Mouse (Mus musculus): ENCODE measurements around the gene Wdr78. TPM values are rescaled to one million over a fixed set of nuclear protein-coding genes. Genes with fewer than 3 reads are reported as not detected.

Wdr78 gene
- polyA plus RNA-seq, 1 experiment, result 0.09 TPM

DNA sequence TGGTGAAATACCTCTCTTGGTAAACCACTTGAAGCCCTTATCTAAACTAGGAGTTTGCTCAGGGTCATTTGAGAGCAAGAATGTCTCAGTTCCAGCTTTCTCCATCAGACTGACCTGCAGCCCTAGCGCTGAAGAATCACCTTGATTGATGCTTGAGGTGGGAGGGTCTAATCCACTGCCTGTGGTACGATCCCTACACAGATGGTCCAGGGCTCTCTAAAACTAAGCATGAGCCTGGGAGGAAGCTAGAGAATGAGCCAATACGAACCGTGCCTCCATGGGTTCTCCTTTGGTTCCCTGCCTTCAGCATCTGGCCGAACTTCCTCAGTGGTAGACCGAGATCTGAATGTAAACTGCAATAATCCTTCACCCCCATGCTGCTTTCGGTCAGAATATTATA, 86.6 kb downstream of the Wdr78 start:
- Histone ChIP-seq H3K4me1 (ENCODE audit: control insufficient read depth) (no peaks in the 10 kb centered on the region), H3K36me3 (ENCODE audit: control insufficient read depth) (no peaks in the 10 kb centered on the region), H3K27me3 (ENCODE audit: control insufficient read depth) (no peaks in the 10 kb centered on the region), H3K9me3 (ENCODE audit: control insufficient read depth, low read length) (no peaks in the 10 kb centered on the region), H3K4me3 (replicated peaks) (no peak overlapping the region)
- TF ChIP-seq GATA1 (IDR thresholded peaks at IDR 0.05; ENCODE audit: low read length) (no peak), TAL1 (IDR thresholded peaks at IDR 0.05; ENCODE audit: low read length) (no peak)

- Histone ChIP-seq H3K4me1 (ENCODE audit: control insufficient read depth) (no peaks in the 10 kb centered on the region), H3K27me3 (ENCODE audit: control insufficient read depth) (no peaks in the 10 kb centered on the region), H3K4me3 (replicated peaks) (no peak within 1 kb of the TSS), H3K36me3 (ENCODE audit: control insufficient read depth) (no peaks in the 10 kb centered on the region), H3K9me3 (ENCODE audit: control insufficient read depth, low read length) (no peaks in the 10 kb centered on the region)
- TF ChIP-seq GATA1 (IDR thresholded peaks at IDR 0.05; ENCODE audit: low read length) (no peak), TAL1 (IDR thresholded peaks at IDR 0.05; ENCODE audit: low read length) (no peak)
These were observed 87.7 kb downstream of the Wdr78 start, which contains the start of gene Insl5 for GRCm38 (mm10) chr4:103026621-103027020. TSS of gene Insl5 (minus strand) at chr4:103026842.

GRCm38 (mm10) chr4:103013490-103013889, 100.9 kb downstream of the Wdr78 start:
- no peaks in the 10 kb centered on the region for H3K4me1 ChIP-seq (ENCODE audit: control insufficient read depth)
- H3K27me3 ChIP-seq (ENCODE audit: control insufficient read depth), result no peaks in the 10 kb centered on the region
- no peaks in the 10 kb centered on the region for H3K9me3 ChIP-seq (ENCODE audit: control insufficient read depth, low read length)
- TF ChIP-seq GATA1 (IDR thresholded peaks at IDR 0.05; ENCODE audit: low read length) (no peak), TAL1 (IDR thresholded peaks at IDR 0.05; ENCODE audit: low read length) (no peak)
- no peaks in the 10 kb centered on the region for H3K36me3 ChIP-seq (ENCODE audit: control insufficient read depth)
- no peak overlapping the region for H3K4me3 ChIP-seq (replicated peaks)

DNA sequence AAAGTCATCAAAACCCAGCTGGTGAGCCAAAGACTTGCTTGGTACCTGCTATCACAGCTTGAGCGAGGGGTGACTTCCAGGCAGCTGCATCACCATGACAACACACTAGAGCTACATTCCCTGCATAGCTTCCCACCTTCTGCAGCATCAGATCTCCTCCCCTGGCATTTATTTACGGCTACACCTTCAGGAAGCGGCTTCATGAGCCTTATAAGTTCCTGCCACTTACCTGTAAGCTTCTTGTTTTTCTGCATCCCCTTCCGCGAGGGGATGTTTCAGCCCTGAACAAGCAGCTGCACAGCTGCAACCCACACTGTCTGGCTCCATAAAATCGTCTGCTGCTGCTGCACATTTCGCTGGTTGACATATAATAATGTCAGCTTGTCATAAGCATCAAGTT, 102.5 kb downstream of the Wdr78 start:
- no peaks in the 10 kb centered on the region for H3K9me3 ChIP-seq (ENCODE audit: control insufficient read depth, low read length)
- H3K27me3 ChIP-seq (ENCODE audit: control insufficient read depth), result no peaks in the 10 kb centered on the region
- H3K4me3 ChIP-seq (replicated peaks), result no peak overlapping the region
- TF ChIP-seq GATA1 (IDR thresholded peaks at IDR 0.05; ENCODE audit: low read length) (no peak), TAL1 (IDR thresholded peaks at IDR 0.05; ENCODE audit: low read length) (no peak)
- no peaks in the 10 kb centered on the region for H3K4me1 ChIP-seq (ENCODE audit: control insufficient read depth)
- no peaks in the 10 kb centered on the region for H3K36me3 ChIP-seq (ENCODE audit: control insufficient read depth)

DNA sequence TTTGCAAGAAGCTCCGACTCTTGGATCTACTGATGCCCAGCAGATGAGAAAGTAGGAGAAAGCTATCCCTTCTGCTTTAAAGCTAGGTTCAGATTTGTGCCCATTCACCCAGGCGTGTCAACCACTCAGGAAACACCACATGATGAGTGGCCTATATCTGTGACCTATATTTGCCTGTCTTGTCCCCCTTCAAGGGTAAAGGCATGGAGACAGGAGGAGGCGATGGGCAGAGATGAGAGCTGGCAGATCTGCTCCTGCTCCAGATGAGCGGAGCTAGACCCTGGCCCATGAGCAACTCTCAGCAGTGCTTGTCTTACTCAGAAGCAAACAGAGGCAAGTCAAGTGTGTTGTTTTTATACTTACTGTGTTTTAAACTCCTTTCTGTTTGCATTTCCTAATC, 103.6 kb downstream of the Wdr78 start:
- TF ChIP-seq TAL1 (IDR thresholded peaks at IDR 0.05; ENCODE audit: low read length) (no peak), GATA1 (IDR thresholded peaks at IDR 0.05; ENCODE audit: low read length) (no peak)
- Histone ChIP-seq H3K9me3 (ENCODE audit: control insufficient read depth, low read length) (no peaks in the 10 kb centered on the region), H3K27me3 (ENCODE audit: control insufficient read depth) (no peaks in the 10 kb centered on the region), H3K4me1 (ENCODE audit: control insufficient read depth) (no peaks in the 10 kb centered on the region), H3K4me3 (replicated peaks) (no peak overlapping the region), H3K36me3 (ENCODE audit: control insufficient read depth) (no peaks in the 10 kb centered on the region)

GRCm38 (mm10) chr4:103006943-103007418, 107.4 kb downstream of the Wdr78 start:
- H3K27me3 ChIP-seq (ENCODE audit: control insufficient read depth), result no peaks in the 10 kb centered on the region
- TF ChIP-seq TAL1 (IDR thresholded peaks at IDR 0.05; ENCODE audit: low read length) (no peak), GATA1 (IDR thresholded peaks at IDR 0.05; ENCODE audit: low read length) (no peak)
- H3K36me3 ChIP-seq (ENCODE audit: control insufficient read depth), result no peaks in the 10 kb centered on the region
- no peaks in the 10 kb centered on the region for H3K9me3 ChIP-seq (ENCODE audit: control insufficient read depth, low read length)
- no peak overlapping the region for H3K4me3 ChIP-seq (replicated peaks)
- no peaks in the 10 kb centered on the region for H3K4me1 ChIP-seq (ENCODE audit: control insufficient read depth)

DNA sequence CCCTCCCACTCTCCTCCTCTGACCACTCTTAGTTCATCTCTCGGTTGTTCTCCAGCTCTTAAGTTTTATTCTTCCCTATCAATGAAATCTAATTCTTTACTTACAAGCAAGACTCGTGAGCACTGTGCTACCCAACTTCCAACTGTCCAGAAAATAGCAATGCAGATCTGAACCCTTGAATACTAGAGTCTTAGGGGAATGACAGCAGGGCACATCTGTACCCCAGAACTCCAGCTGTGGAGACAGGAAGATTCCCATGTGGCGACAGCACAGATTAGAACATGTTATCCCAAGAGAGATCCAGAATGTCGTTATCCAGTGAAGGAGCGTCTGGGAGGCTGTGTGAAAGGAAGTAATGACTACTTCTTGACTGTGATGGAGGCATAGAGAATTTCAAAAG, 108.1 kb downstream of the Wdr78 start:
- TF ChIP-seq GATA1 (IDR thresholded peaks at IDR 0.05; ENCODE audit: low read length) (no peak), TAL1 (IDR thresholded peaks at IDR 0.05; ENCODE audit: low read length) (no peak)
- no peaks in the 10 kb centered on the region for H3K9me3 ChIP-seq (ENCODE audit: control insufficient read depth, low read length)
- H3K36me3 ChIP-seq (ENCODE audit: control insufficient read depth), result no peaks in the 10 kb centered on the region
- H3K4me1 ChIP-seq (ENCODE audit: control insufficient read depth), result no peaks in the 10 kb centered on the region
- no peaks in the 10 kb centered on the region for H3K27me3 ChIP-seq (ENCODE audit: control insufficient read depth)
- H3K4me3 ChIP-seq (replicated peaks), result no peak overlapping the region

GRCm38 (mm10) chr4:103005190-103005945, 109.0 kb downstream of the Wdr78 start:
- no peaks in the 10 kb centered on the region for H3K27me3 ChIP-seq (ENCODE audit: control insufficient read depth)
- no peaks in the 10 kb centered on the region for H3K9me3 ChIP-seq (ENCODE audit: control insufficient read depth, low read length)
- no peak overlapping the region for H3K4me3 ChIP-seq (replicated peaks)
- TF ChIP-seq TAL1 (IDR thresholded peaks at IDR 0.05; ENCODE audit: low read length), result no peak
- no peak for TF ChIP-seq GATA1 (IDR thresholded peaks at IDR 0.05; ENCODE audit: low read length)
- no peaks in the 10 kb centered on the region for H3K36me3 ChIP-seq (ENCODE audit: control insufficient read depth)
- H3K4me1 ChIP-seq (ENCODE audit: control insufficient read depth), result no peaks in the 10 kb centered on the region

GRCm38 (mm10) chr4:103004681-103005080, 109.7 kb downstream of the Wdr78 start:
- Histone ChIP-seq H3K36me3 (ENCODE audit: control insufficient read depth) (no peaks in the 10 kb centered on the region), H3K4me1 (ENCODE audit: control insufficient read depth) (no peaks in the 10 kb centered on the region), H3K27me3 (ENCODE audit: control insufficient read depth) (no peaks in the 10 kb centered on the region), H3K9me3 (ENCODE audit: control insufficient read depth, low read length) (no peaks in the 10 kb centered on the region), H3K4me3 (replicated peaks) (no peak overlapping the region)
- TF ChIP-seq GATA1 (IDR thresholded peaks at IDR 0.05; ENCODE audit: low read length), result no peak

Data from erythroblast, embryonic 14.5 days (primary cell).